ENCODE assay signal across 8 mouse cellular contexts in genomic region chr4:107015971-107016511, GRCm38 (mm10). TPM values are rescaled to one million over a fixed set of nuclear protein-coding genes. Genes with fewer than 3 reads are reported as not detected.
DNase-seq lines count a peak whose midpoint lies in the region; ATAC-seq lines count a peak whose summit lies in the region.

No protein-coding gene starts in this region.

- peaks cover 94% of the 10 kb centered on the region for H3K4me1 ChIP-seq in hindbrain, embryonic 12.5 days
- peaks cover 91% of the 10 kb centered on the region for H3K4me1 ChIP-seq in limb, embryonic 13.5 days

- no peaks in the 10 kb centered on the region for H3K27me3 ChIP-seq in hindbrain, embryonic 12.5 days
- H3K27me3 ChIP-seq in limb, embryonic 13.5 days, result no peaks in the 10 kb centered on the region

- peak overlapping the region; percentile 80 for H3K27ac ChIP-seq in hindbrain, embryonic 12.5 days
- H3K27ac ChIP-seq in limb, embryonic 13.5 days, result peak overlapping the region; percentile 90

- 29% methylated on average over 13 of the region's 13 CpGs for WGBS in hindbrain, embryonic 12.5 days
- WGBS in limb, embryonic 13.5 days, result 24% methylated on average over 13 of the region's 13 CpGs

- peak overlapping the region; percentile 9; the same call in 1 of the 2 replicates for H3K4me2 ChIP-seq in hindbrain, embryonic 12.5 days (replicated peaks)
- peak overlapping the region; percentile 30 for H3K4me2 ChIP-seq in limb, embryonic 13.5 days (replicated peaks)

- ATAC-seq in hindbrain, embryonic 12.5 days (ENCODE audit: low FRiP score), result peak; percentile 78
- ATAC-seq in limb, embryonic 13.5 days (ENCODE audit: low FRiP score, low read depth), result 0 out of 2 replicates have a peak, but pooled peaks have one; percentile 28

- no peaks in the 10 kb centered on the region for H3K9me3 ChIP-seq in hindbrain, embryonic 12.5 days (replicated peaks)
- H3K9me3 ChIP-seq in limb, embryonic 13.5 days, result no peaks in the 10 kb centered on the region

- H3K4me3 ChIP-seq in hindbrain, embryonic 12.5 days, result no peak overlapping the region
- no peak overlapping the region for H3K4me3 ChIP-seq in limb, embryonic 13.5 days

- H3K36me3 ChIP-seq in hindbrain, embryonic 12.5 days, result 0 out of 2 replicates have a peak, but pooled peaks cover 11% of the 10 kb centered on the region
- peaks cover 30% of the 10 kb centered on the region for H3K36me3 ChIP-seq in limb, embryonic 13.5 days

- DNase-seq in cerebellum, adult 9-11 months, result peak; percentile 66
- DNase-seq in cerebellum, adult 8-10 months, result no peak
- peak; percentile 48 for DNase-seq in embryo, embryonic 9.5 days (ENCODE audit: extremely low spot score)
- DNase-seq in yolk sac, embryonic 10.5 days (ENCODE audit: low spot score), result peak; percentile 24
- no peak for DNase-seq in layer of hippocampus, postnatal 36 days
- DNase-seq in Muller cell, postnatal 12 days (ENCODE audit: inconsistent ontology term), result no peak

- 0 out of 2 replicates have a peak overlapping the region, but pooled peaks have one; percentile 38 for H3K9ac ChIP-seq in hindbrain, embryonic 12.5 days
- H3K9ac ChIP-seq in limb, embryonic 13.5 days, result peak overlapping the region; percentile 45

RNA-seq across cellular contexts. Expression of gene Mrpl37, which starts 50.6 kb away (rescaled TPM):
- polyA plus RNA-seq in hindbrain, embryonic 12.5 days (2016; fragmentation: Nextera tagmentation; extraction: Ambion mirVana), result 78.0 and 80.8 TPM in 2 replicates
- polyA plus RNA-seq in limb, embryonic 13.5 days (2015; fragmentation: Nextera tagmentation; extraction: Ambion mirVana), result 97.2 and 99.5 TPM in 2 replicates
- 10 to 100 TPM; 60.4 to 62.9 TPM for total RNA-seq in layer of hippocampus, postnatal 36 days (2021)

RNA-seq across cellular contexts. Expression of gene Cyb5rl, which starts 50.7 kb away (rescaled TPM):
- 4.1 and 4.5 TPM in 2 replicates for polyA plus RNA-seq in hindbrain, embryonic 12.5 days (2016; fragmentation: Nextera tagmentation; extraction: Ambion mirVana)
- 7.0 and 7.3 TPM in 2 replicates for polyA plus RNA-seq in limb, embryonic 13.5 days (2015; fragmentation: Nextera tagmentation; extraction: Ambion mirVana)
- total RNA-seq in layer of hippocampus, postnatal 36 days (2021), result 10 to 100 TPM in 1 of 2 experiments, 1 to 10 TPM in 1; 8.2 to 10.2 TPM

Comparison
In these comparisons a context has a peak if more than half of its experiments do, and no peak if none do; other contexts are left out.
1. DNase-seq: peak in cerebellum, adult 9-11 months (single experiment), embryo, embryonic 9.5 days (single experiment) and yolk sac, embryonic 10.5 days (single experiment); none in cerebellum, adult 8-10 months (single experiment), layer of hippocampus, postnatal 36 days (0 of 2) and Muller cell, postnatal 12 days (single experiment).